Mouse (Mus musculus) Muller cell, postnatal 12 days (primary cell): ENCODE results near the gene 4933405O20Rik.
A peak's percentile ranks its signal among the peaks of the same experiment; 100 is the strongest.

ENCODE experiments used
- DNase-seq: peaks from one replicate; pipeline ENCODE4 v3.0.0-alpha.2; 2015; ENCODE audit errors: inconsistent ontology term

Gene 4933405O20Rik

DNA sequence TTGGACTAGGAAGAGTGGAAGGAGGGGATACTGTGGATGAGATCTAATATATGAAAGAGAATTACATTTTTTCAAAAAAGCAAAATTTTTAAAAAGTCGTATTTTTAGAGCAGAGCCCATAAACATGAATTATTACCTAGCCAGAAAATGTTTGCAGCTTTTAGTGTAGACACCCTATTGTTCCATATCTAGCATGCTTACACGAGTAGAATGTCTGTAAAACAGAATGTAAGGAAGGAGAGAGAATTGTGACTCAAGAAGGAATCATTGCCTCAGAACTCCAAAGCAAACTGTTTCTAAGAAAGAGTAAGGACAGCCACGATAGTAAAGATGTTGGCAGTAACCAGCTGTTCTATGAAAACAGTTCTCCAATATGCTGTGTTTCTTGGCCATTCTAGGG, at the start of gene 4933405O20Rik:
Gene 4933405O20Rik (plus strand): TSS at position 301 of the 400 bp plus-strand sequence.
- DNase-seq: no peak

DNA sequence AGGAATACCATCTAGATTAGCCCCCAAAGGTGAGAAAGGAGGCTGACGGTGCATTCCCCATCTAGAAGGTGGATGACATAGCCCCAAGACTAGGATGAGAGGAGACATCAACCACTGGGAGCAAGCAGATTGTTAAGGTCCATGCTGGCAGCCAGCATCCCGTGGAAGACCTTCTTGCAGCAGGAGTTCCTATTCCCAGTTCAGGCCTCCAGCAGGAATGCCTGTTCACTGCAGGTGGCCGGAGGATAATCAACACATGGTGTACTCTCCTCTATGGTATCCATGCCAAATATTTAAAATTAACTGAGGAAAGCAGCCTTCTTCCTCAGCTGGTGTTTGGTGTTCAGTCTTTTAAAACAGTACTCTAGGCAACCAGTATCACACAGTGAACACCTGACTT, 49.4 kb upstream of the 4933405O20Rik start:
- DNase-seq: no peak

DNA sequence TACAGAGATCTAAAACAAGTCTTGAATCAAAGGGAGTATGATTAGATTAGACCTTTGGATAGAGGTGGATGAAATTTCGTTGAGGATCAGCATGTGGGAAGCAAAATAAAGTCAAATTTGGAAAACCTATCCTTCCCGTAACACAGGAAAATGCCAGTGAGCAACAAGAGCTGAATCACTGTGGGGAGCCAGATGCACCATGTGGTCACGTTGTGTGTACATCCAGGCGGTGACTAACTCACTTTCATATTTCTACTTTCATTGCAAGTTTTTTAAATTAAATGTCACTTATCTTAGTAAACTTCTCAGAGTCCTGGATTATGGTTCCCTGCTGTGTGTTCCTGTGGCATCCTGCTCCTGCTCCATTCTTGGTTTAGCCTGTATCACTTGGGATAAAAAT, 47.6 kb upstream of the 4933405O20Rik start:
- no peak for DNase-seq

DNA sequence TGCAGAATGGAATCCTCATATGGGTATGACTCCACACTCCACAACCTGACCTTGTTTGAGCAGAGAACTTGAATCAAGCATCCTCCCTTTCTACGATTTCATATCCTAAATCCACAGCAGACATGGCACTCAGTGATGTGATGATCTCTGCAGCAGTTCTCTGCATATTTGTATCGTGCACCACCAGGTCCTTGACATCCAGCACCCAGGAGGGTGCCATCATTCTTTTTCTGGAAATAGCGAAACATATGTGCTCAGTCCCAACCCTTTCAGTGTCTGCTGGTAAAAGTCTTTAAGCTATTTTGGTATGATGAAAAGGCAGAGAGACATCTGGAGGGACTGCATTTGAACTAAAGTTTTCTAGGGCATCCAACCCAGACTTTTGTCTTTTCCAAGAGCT, 36.3 kb upstream of the 4933405O20Rik start:
- no peak for DNase-seq

DNA sequence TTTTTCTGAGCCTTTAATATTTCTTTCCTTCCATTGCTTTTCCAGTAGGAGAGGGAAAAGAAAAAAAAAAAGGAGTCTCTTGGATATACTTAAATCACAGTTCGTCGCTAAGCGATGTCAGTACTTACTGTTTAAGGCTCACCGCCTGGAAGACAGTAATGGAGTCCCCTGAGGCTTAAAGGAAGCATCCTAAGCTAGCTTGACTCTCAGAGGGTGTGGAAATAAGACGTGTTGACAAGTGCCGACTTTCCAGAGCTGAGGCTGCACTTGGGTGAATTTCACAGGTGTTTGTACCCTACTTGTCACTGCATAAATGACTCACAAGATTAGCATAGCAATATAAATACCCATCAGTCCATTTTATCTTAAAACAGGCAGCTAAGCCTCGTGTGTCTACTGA, 25.1 kb upstream of the 4933405O20Rik start:
- no peak for DNase-seq

DNA sequence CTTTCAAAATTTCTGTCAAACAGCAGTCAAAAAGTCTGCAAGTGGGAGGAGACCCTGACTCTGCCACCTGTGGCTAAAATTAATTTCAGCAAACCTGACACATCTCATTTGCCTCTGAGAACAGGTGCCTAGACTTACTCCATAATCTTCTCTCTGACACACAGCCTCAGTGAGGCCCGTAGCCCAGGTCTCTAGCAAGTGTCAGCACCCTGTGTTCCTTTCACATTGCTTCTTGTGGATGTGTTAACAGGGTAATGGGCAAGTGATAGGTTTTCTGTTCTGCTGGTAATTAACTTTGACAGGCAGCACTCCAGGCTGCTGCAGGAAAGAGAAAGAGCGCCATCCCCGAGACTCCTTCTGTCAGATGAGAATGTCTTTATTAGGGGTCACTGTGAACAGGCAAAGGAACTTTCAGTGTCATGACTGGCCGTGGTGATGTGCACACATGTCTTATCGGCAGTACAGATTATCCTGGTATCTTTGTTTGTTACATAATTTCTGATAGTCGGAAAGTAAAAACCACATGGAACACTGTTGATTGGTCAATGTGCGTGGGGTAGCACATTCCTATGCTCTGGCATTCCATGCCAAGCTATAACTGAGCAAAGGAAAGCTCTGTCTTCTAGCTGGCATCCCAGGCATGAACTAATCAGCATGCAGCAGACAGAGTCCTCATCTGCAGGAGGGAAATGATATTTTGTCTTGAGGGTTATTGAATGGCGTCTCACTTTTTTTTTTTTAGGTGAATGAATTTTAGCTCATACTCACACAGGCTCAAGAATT, 10.2 kb upstream of the 4933405O20Rik start:
- peak; percentile 75 for DNase-seq

DNA sequence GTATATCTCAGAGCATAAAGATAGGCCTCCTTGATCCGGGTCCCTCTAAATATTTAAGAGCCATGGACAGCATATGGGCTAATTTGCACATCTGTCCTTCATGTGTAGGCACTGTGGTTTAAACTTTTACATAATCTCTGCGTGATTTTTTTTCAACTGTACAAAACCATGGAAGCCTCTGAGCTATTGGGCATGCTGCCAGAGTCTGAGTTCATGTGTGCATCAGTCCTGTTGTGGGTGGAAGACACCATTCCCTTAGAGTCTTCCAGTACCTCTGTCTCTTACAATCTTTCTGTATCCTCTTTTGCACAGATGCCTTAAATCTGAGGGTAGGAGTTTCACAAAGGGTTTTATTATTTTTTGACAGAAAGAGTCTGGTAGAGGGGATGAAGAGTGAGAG, 15.1 kb downstream of the 4933405O20Rik start:
- no peak for DNase-seq

- no peak for DNase-seq
Measured at GRCm38 (mm10) chr7:50629186-50629585, 30.2 kb downstream of the 4933405O20Rik start.

GRCm38 (mm10) chr7:50633147-50633546, 34.2 kb downstream of the 4933405O20Rik start:
- DNase-seq: no peak
